Mouse (Mus musculus) right cerebral cortex, postnatal 36 days (tissue): ENCODE data around the gene Erfe.

ENCODE experiments used
- DNase-seq, 2 experiments: peaks; one replicate each; pipeline ENCODE4 v3.0.0; 2022; ENCODE audit warnings: low spot score in 2 of 2, mixed read lengths in 1 of 2

Erfe gene

GRCm38 (mm10) chr1:91366215-91367108 is at the start of gene Erfe:
Erfe (plus strand) TSS chr1:91366430.
- no peak for DNase-seq

GRCm38 (mm10) chr1:91317656-91318055 is 48.6 kb upstream of the Erfe start:
- no peak for DNase-seq

GRCm38 (mm10) chr1:91321760-91322438 is 44.3 kb upstream of the Erfe start, which contains the start of gene Espnl:
Espnl (plus strand) TSS chr1:91322075.
- DNase-seq: no peak

- no peak for DNase-seq
These were observed 41.6 kb upstream of the Erfe start for GRCm38 (mm10) chr1:91324646-91325045.

- DNase-seq: no peak
These were observed 40.7 kb upstream of the Erfe start for GRCm38 (mm10) chr1:91325488-91326042.

- peak; percentile 38 to 43 for DNase-seq
These were observed 34.1 kb upstream of the Erfe start for GRCm38 (mm10) chr1:91332102-91332501.

GRCm38 (mm10) chr1:91333582-91333981 is 32.6 kb upstream of the Erfe start:
- no peak for DNase-seq

- no peak for DNase-seq
These were observed 28.9 kb upstream of the Erfe start for GRCm38 (mm10) chr1:91337355-91337754.

- no peak for DNase-seq
These were observed 22.2 kb upstream of the Erfe start for GRCm38 (mm10) chr1:91344001-91344400.

GRCm38 (mm10) chr1:91344921-91345685 is 21.1 kb upstream of the Erfe start:
- no peak for DNase-seq

GRCm38 (mm10) chr1:91346892-91347291 is 19.3 kb upstream of the Erfe start:
- no peak for DNase-seq

GRCm38 (mm10) chr1:91350841-91351240 is 15.4 kb upstream of the Erfe start, which contains the start of gene Klhl30:
Klhl30 (plus strand) TSS chr1:91351016.
- no peak for DNase-seq

- DNase-seq: no peak
These were observed 15.0 kb upstream of the Erfe start for GRCm38 (mm10) chr1:91351249-91351648.

- DNase-seq: peak in 1 of 2 experiments; percentile 23
These were observed 14.0 kb upstream of the Erfe start for GRCm38 (mm10) chr1:91352277-91352676.

- DNase-seq: no peak
These were observed 10.1 kb upstream of the Erfe start for GRCm38 (mm10) chr1:91356105-91356504.

GRCm38 (mm10) chr1:91362113-91362512 is 4.1 kb upstream of the Erfe start:
- no peak for DNase-seq

GRCm38 (mm10) chr1:91364822-91365644 is 1.2 kb upstream of the Erfe start:
- DNase-seq: no peak

- DNase-seq: no peak
These were observed 415 bp upstream of the Erfe start for GRCm38 (mm10) chr1:91365816-91366214.

- no peak for DNase-seq
These were observed 1.1 kb downstream of the Erfe start for GRCm38 (mm10) chr1:91367295-91367694.

GRCm38 (mm10) chr1:91369408-91369807 is 3.2 kb downstream of the Erfe start:
- no peak for DNase-seq

GRCm38 (mm10) chr1:91370055-91370454 is 3.8 kb downstream of the Erfe start:
- DNase-seq: no peak
